Mouse (Mus musculus) megakaryocyte-erythroid progenitor cell, adult 5-6 weeks (primary cell): ENCODE measurements around the gene Mcat. TPM values are rescaled to one million over a fixed set of nuclear protein-coding genes. Genes with fewer than 3 reads are reported as not detected.

ENCODE experiments used
- ATAC-seq: replicated peaks from 2 replicates; pipeline ENCODE4 v1.8.0; 2016; ENCODE audit warnings: mild to moderate bottlenecking, inconsistent platforms; ENCODE audit not compliant: severe bottlenecking, poor library complexity, low FRiP score, low TSS enrichment
- total RNA-seq, 2 experiments: library from RNA; stranded (forward) in 1 of 2; stranded (reverse) in 1 of 2; fragments of 200-1000, 215-1000 nt in 1 of 2; fragments of >200 nt in 1 of 2; fragmentation: Nextera tagmentation in 1 of 2; gene quantifications; 2 replicates each; pipeline ENCODE4 v1.2.3; 2014 to 2017

Gene Mcat
- total RNA-seq, 2 experiments from 2014 or later = 21.7 to 24.1 TPM

GRCm38 (mm10) chr15:83583419-83584156 is 20.0 kb upstream of the Mcat start:
- peak; percentile 67 for ATAC-seq

GRCm38 (mm10) chr15:83582931-83583330 is 19.3 kb upstream of the Mcat start:
- ATAC-seq = no peak

- no peak for ATAC-seq
These were observed 13.1 kb upstream of the Mcat start for GRCm38 (mm10) chr15:83576651-83577050.

- no peak for ATAC-seq
These were observed 12.0 kb upstream of the Mcat start for GRCm38 (mm10) chr15:83575543-83575942.

GRCm38 (mm10) chr15:83574731-83575351 is 11.3 kb upstream of the Mcat start:
- ATAC-seq = no peak

- no peak for ATAC-seq
These were observed 10.0 kb upstream of the Mcat start for GRCm38 (mm10) chr15:83573606-83574005.

GRCm38 (mm10) chr15:83572132-83572531 is 8.5 kb upstream of the Mcat start:
- ATAC-seq = no peak

- no peak for ATAC-seq
These were observed 8.0 kb upstream of the Mcat start for GRCm38 (mm10) chr15:83571636-83572035.

- no peak; the same call in 1 of the 2 replicates for ATAC-seq
These were observed 7.1 kb upstream of the Mcat start for GRCm38 (mm10) chr15:83570641-83571040.

- ATAC-seq = 0 out of 2 replicates have a peak, but pooled peaks have one; percentile 18
These were observed 6.1 kb upstream of the Mcat start for GRCm38 (mm10) chr15:83569682-83570081.

GRCm38 (mm10) chr15:83568544-83568943 is 5.0 kb upstream of the Mcat start:
- ATAC-seq = no peak

- peak; percentile 31 for ATAC-seq
These were observed 4.1 kb upstream of the Mcat start for GRCm38 (mm10) chr15:83567728-83568127.

- no peak for ATAC-seq
These were observed 2.4 kb upstream of the Mcat start for GRCm38 (mm10) chr15:83566006-83566405.

- peak; percentile 27; the same call in 1 of the 2 replicates for ATAC-seq
These were observed 1.8 kb upstream of the Mcat start for GRCm38 (mm10) chr15:83565434-83565833.

GRCm38 (mm10) chr15:83563857-83564651 is 467 bp upstream of the Mcat start:
- ATAC-seq = no peak

GRCm38 (mm10) chr15:83562626-83563270 is 839 bp downstream of the Mcat start:
- peak; percentile 68 for ATAC-seq

GRCm38 (mm10) chr15:83560941-83561477 is 2.6 kb downstream of the Mcat start:
- ATAC-seq = no peak

- ATAC-seq = peak; percentile 83
These were observed 8.2 kb downstream of the Mcat start for GRCm38 (mm10) chr15:83555161-83555974.

GRCm38 (mm10) chr15:83553831-83554230 is 9.8 kb downstream of the Mcat start:
- ATAC-seq = no peak
